Mouse (Mus musculus) heart, embryonic 11.5 days (tissue): ENCODE measurements around the gene Gm3336. TPM values are rescaled to one million over a fixed set of nuclear protein-coding genes. Genes with fewer than 3 reads are reported as not detected.
A peak's percentile ranks its signal among the peaks of the same experiment; 100 is the strongest.

Experiments used
- ATAC-seq: fragments of 200-750 bp; cut with Nextera tagmentation; replicated peaks from 2 replicates; pipeline ENCODE4 v1.8.0; 2017; ENCODE audit warnings: moderate library complexity; ENCODE audit not compliant: insufficient number of reproducible peaks, low FRiP score, low TSS enrichment
- H3K27ac ChIP-seq: fragments of 300-500 bp; sonication (generic); 2 replicates; pipeline ENCODE4 v1.5.1; 2014; ENCODE audit warnings: mild to moderate bottlenecking, low read depth, low read length
- H3K27me3 ChIP-seq: fragments of 300-500 bp; sonication (generic); 2 replicates; pipeline ENCODE4 v1.6.1; 2014; ENCODE audit warnings: mild to moderate bottlenecking, low read length, mixed read lengths; ENCODE audit not compliant: control insufficient read depth, insufficient read depth
- H3K36me3 ChIP-seq: fragments of 300-500 bp; sonication (generic); 2 replicates; pipeline ENCODE4 v1.6.1; 2014; ENCODE audit warnings: mild to moderate bottlenecking, low read length, moderate library complexity, mixed read lengths; ENCODE audit not compliant: control insufficient read depth, insufficient read depth
- H3K4me1 ChIP-seq: fragments of 300-500 bp; sonication (generic); 2 replicates; pipeline ENCODE4 v1.6.1; 2014; ENCODE audit warnings: low read length; ENCODE audit not compliant: control insufficient read depth, insufficient read depth
- H3K4me2 ChIP-seq: fragments of 300-500 bp; sonication (generic); 2 replicates; pipeline ENCODE4 v1.6.1; 2014; ENCODE audit warnings: mild to moderate bottlenecking, moderate library complexity
- H3K4me3 ChIP-seq: fragments of 300-500 bp; sonication (generic); 2 replicates; pipeline ENCODE4 v1.5.1; 2014; ENCODE audit warnings: low read depth, low read length
- H3K9ac ChIP-seq: fragments of 300-500 bp; sonication (generic); 2 replicates; pipeline ENCODE4 v1.6.1; 2014; ENCODE audit warnings: mild to moderate bottlenecking, low read depth, low read length, moderate library complexity
- H3K9me3 ChIP-seq: fragments of 300-500 bp; sonication (generic); replicated peaks from 2 replicates; pipeline ENCODE4 v1.6.1; 2016; ENCODE audit warnings: low read length; ENCODE audit not compliant: control insufficient read depth
- WGBS: fragments of 180-500 bp; shearing (Covaris S2); extraction: QIAGEN DNeasy Blood & Tissue Kit; methylation state at CpG from one replicate; pipeline ENCODE4 v1.1.7; 2014; ENCODE audit not compliant: insufficient replicate concordance; 5-methylcytosine and 5-hydroxymethylcytosine counted together
- polyA plus RNA-seq: library from polyadenylated mRNA; unstranded; fragments of >200 nt; fragmentation: Nextera tagmentation; extraction: Ambion mirVana; gene quantifications from 2 replicates; pipeline ENCODE4 v1.2.1, GENCODE M21; 2014

Gm3336 gene
- polyA plus RNA-seq, 1 experiment from 2014 or later = not detected

GRCm38 (mm10) chr8:70743656-70744590 lies 25.6 kb downstream of the Gm3336 start:
- Histone ChIP-seq H3K27ac (no peak overlapping the region), H3K4me1 (peaks cover 25% of the 10 kb centered on the region), H3K27me3 (peaks cover 73% of the 10 kb centered on the region), H3K9ac (no peak overlapping the region; the same call in 1 of the 2 replicates), H3K4me2 (peak overlapping the region; percentile 49), H3K36me3 (no peaks in the 10 kb centered on the region), H3K9me3 (no peaks in the 10 kb centered on the region), H3K4me3 (peak overlapping the region; percentile 31)
- ATAC-seq = no peak
- 5% methylated on average over 48 of the region's 48 CpGs for WGBS

DNA sequence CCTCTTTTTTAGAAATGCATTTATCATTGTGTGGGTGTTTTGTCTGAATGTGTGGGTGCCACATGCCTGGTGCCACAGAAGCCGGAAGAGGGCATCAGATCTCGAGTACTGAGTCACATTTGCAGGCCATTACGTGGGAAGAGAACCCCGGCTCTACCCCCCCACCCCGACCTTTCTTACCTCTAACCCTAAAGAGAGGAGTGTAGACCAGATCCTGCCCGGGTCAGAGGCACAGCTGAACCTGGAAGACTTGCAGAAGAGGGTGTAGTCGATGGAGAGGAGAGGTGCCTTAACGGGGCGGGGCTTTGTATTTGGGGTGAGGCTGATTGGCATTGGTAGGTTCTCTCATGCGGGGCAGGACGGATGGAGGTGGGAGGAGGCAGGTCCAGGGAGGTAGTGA lies 26.5 kb downstream of the Gm3336 start:
- no peak overlapping the region for H3K27ac ChIP-seq
- H3K4me3 ChIP-seq = no peak overlapping the region
- peaks cover 25% of the 10 kb centered on the region for H3K4me1 ChIP-seq
- 48% methylated on average over 11 of the region's 11 CpGs for WGBS
- no peaks in the 10 kb centered on the region for H3K36me3 ChIP-seq
- no peaks in the 10 kb centered on the region for H3K9me3 ChIP-seq
- no peak overlapping the region for H3K4me2 ChIP-seq
- no peak overlapping the region for H3K9ac ChIP-seq
- peaks cover 82% of the 10 kb centered on the region for H3K27me3 ChIP-seq
- no peak for ATAC-seq

- Histone ChIP-seq H3K4me1 (peaks cover 25% of the 10 kb centered on the region), H3K9me3 (no peaks in the 10 kb centered on the region), H3K36me3 (no peaks in the 10 kb centered on the region), H3K9ac (no peak overlapping the region), H3K4me3 (no peak overlapping the region), H3K27ac (no peak overlapping the region), H3K27me3 (peaks cover 88% of the 10 kb centered on the region), H3K4me2 (no peak overlapping the region)
- ATAC-seq = no peak
- 51% methylated on average over 19 of the region's 19 CpGs for WGBS
Measured at GRCm38 (mm10) chr8:70745691-70746220, 27.4 kb downstream of the Gm3336 start.

DNA sequence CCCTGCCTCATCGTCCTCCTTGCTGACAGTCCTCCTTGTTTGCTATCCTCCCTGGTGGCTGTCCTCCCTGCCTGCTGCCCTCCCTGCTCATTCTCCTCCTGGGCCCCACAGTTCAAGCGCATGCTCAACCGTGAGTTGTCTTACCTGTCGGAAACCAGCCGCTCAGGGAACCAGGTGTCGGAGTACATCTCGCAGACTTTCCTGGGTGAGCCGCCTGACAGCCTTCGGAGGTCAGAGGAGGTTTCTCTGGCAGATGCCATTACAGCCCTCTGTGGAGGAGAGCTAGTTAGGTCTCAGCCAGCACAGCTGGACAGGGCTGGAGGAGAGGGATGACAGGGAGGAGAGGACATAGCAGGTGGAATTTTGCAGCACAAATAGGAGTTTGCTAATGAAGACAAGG lies 28.3 kb downstream of the Gm3336 start:
- 60% methylated on average over 9 of the region's 9 CpGs for WGBS
- no peaks in the 10 kb centered on the region for H3K36me3 ChIP-seq
- H3K4me1 ChIP-seq = peaks cover 21% of the 10 kb centered on the region
- H3K27me3 ChIP-seq = peaks cover 88% of the 10 kb centered on the region
- ATAC-seq = no peak
- H3K27ac ChIP-seq = no peak overlapping the region
- H3K9ac ChIP-seq = no peak overlapping the region
- no peak overlapping the region for H3K4me3 ChIP-seq
- H3K9me3 ChIP-seq = no peaks in the 10 kb centered on the region
- H3K4me2 ChIP-seq = no peak overlapping the region

- no peak for ATAC-seq
- Histone ChIP-seq H3K9ac (no peak overlapping the region), H3K4me1 (peaks cover 14% of the 10 kb centered on the region), H3K27me3 (peaks cover 81% of the 10 kb centered on the region), H3K9me3 (no peaks in the 10 kb centered on the region), H3K27ac (no peak overlapping the region), H3K4me2 (no peak overlapping the region), H3K4me3 (no peak overlapping the region), H3K36me3 (no peaks in the 10 kb centered on the region)
- 77% methylated on average over 18 of the region's 18 CpGs for WGBS
Measured at GRCm38 (mm10) chr8:70747211-70747890, 29.0 kb downstream of the Gm3336 start.

DNA sequence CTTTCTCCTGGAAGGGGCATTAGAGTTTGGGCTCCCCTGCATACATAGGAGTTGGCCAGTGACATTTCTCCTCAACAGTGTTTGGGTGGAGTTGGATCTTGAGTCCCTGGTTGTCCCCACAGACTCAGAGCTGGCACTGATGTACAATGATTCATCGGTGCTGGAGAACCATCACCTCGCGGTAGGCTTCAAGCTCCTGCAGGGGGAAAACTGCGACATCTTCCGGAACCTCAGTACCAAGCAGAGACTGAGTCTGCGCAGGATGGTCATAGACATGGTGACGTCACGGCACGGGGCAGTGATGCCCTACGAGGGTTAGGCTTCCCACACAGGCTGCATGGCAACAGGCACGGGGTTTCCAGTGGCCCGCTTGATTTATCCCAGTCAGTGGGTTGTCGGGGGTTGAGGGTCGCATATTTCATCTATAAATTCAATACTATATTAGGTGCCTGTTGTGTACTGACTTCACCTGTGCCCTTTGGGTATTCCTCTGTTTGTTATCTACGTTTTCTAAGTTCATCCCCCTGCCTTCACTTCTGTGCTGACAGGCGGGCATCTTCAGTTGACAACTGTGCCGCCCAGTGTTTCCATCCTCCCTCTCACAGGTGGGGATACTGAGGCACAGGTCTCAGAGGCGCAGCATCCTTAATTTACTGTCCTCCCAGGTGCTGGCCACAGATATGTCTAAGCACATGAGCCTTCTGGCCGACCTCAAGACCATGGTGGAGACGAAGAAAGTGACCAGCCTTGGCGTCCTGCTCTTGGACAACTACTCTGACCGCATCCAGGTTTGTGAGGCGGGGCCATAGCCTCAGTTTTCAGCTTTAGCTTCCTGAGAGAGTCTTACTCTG lies 30.1 kb downstream of the Gm3336 start:
- Histone ChIP-seq H3K36me3 (no peaks in the 10 kb centered on the region), H3K9ac (no peak overlapping the region), H3K4me3 (no peak overlapping the region), H3K27me3 (peaks cover 70% of the 10 kb centered on the region), H3K4me1 (peaks cover 7% of the 10 kb centered on the region), H3K9me3 (no peaks in the 10 kb centered on the region), H3K4me2 (no peak overlapping the region), H3K27ac (no peak overlapping the region)
- no peak for ATAC-seq
- 78% methylated on average over 23 of the region's 23 CpGs for WGBS

GRCm38 (mm10) chr8:70749097-70749674 lies 30.8 kb downstream of the Gm3336 start:
- Histone ChIP-seq H3K4me1 (peaks cover 7% of the 10 kb centered on the region; the same call in 1 of the 2 replicates), H3K27me3 (peaks cover 63% of the 10 kb centered on the region), H3K4me2 (no peak overlapping the region), H3K9me3 (no peaks in the 10 kb centered on the region), H3K36me3 (no peaks in the 10 kb centered on the region), H3K4me3 (no peak overlapping the region), H3K27ac (no peak overlapping the region), H3K9ac (no peak overlapping the region)
- no peak for ATAC-seq
- WGBS = 72% methylated on average over 19 of the region's 19 CpGs
